28 mouse cellular contexts compared by ENCODE assay signal in genomic region chr17:86709803-86710202, GRCm38 (mm10). TPM values are rescaled to one million over a fixed set of nuclear protein-coding genes. Genes with fewer than 3 reads are reported as not detected.
DNase-seq lines count a peak whose midpoint lies in the region; ATAC-seq and TF ChIP-seq lines count a peak whose summit lies in the region.
"Had no signal": no experiment of that assay in that cellular context is flagged by ENCODE, and none has a peak within 500 bp of the region (broad histone marks: within the 10 kb centered on the region; RNA-seq: fewer than 3 reads in every experiment).

No protein-coding gene starts in this region.

- H3K4me3 ChIP-seq in layer of hippocampus, adult 2 months, result no peak overlapping the region
- H3K4me3 ChIP-seq in brown adipose tissue, adult 24 weeks (ENCODE audit: insufficient read depth, low read depth, low read length), result peak overlapping the region; percentile 29
- no peak overlapping the region for H3K4me3 ChIP-seq in intestine, embryonic 15.5 days (replicated peaks)
- H3K4me3 ChIP-seq: embryonic facial prominence, embryonic 12.5 days; hindbrain, embryonic 12.5 days; limb, embryonic 15.5 days; liver, embryonic 15.5 days; midbrain, embryonic 10.5 days; midbrain, embryonic 15.5 days; neural tube, embryonic 13.5 days had no signal

- H3K4me1 ChIP-seq in brown adipose tissue, adult 24 weeks (ENCODE audit: control insufficient read depth, insufficient read depth, insufficient read length, low read length), result peaks cover 27% of the 10 kb centered on the region
- no peaks in the 10 kb centered on the region for H3K4me1 ChIP-seq in intestine, embryonic 15.5 days (replicated peaks)
- H3K4me1 ChIP-seq: embryonic facial prominence, embryonic 12.5 days; hindbrain, embryonic 12.5 days; liver, embryonic 15.5 days; midbrain, embryonic 10.5 days; midbrain, embryonic 15.5 days; neural tube, embryonic 13.5 days had no signal

- no peaks in the 10 kb centered on the region for H3K9me3 ChIP-seq in intestine, embryonic 15.5 days
- H3K9me3 ChIP-seq: embryonic facial prominence, embryonic 12.5 days; hindbrain, embryonic 12.5 days; limb, embryonic 15.5 days; liver, embryonic 15.5 days; midbrain, embryonic 10.5 days; midbrain, embryonic 15.5 days; neural tube, embryonic 13.5 days had no signal

- no peak overlapping the region for H3K9ac ChIP-seq in intestine, embryonic 15.5 days
- H3K9ac ChIP-seq: embryonic facial prominence, embryonic 12.5 days; hindbrain, embryonic 12.5 days; limb, embryonic 15.5 days; liver, embryonic 15.5 days; lung, embryonic 14.5 days; midbrain, embryonic 15.5 days; neural tube, embryonic 13.5 days had no signal

- no peak for TF ChIP-seq CTCF in layer of hippocampus, adult 2 months (conservative IDR thresholded peaks at IDR 0.05)

- H3K4me2 ChIP-seq in intestine, embryonic 15.5 days (replicated peaks), result no peak overlapping the region
- H3K4me2 ChIP-seq: embryonic facial prominence, embryonic 12.5 days; hindbrain, embryonic 12.5 days; limb, embryonic 15.5 days; liver, embryonic 15.5 days; lung, embryonic 14.5 days; midbrain, embryonic 15.5 days; neural tube, embryonic 13.5 days had no signal

- DNase-seq in layer of hippocampus, adult 2 months (ENCODE audit: low spot score in 2 of 2), result no peak
- no peak for DNase-seq in layer of hippocampus, adult 9-11 months
- peak; percentile 31 to 35 for DNase-seq in natural killer cell, adult 2 months (ENCODE audit: low spot score in 2 of 2)
- DNase-seq in cerebellum, adult 9-10 months, result no peak
- DNase-seq: adrenal gland, postnatal 25 days; cerebellum, adult 2 months; cerebellum, postnatal 25 days; embryo, embryonic 11 days; gastrocnemius, postnatal 36 days; kidney, adult 11 months; left cerebral cortex, postnatal 4 days; lung, embryonic 14.5 days; lung, postnatal 14 days had no signal

- no peaks in the 10 kb centered on the region for H3K36me3 ChIP-seq in intestine, embryonic 15.5 days
- H3K36me3 ChIP-seq: embryonic facial prominence, embryonic 12.5 days; hindbrain, embryonic 12.5 days; limb, embryonic 15.5 days; liver, embryonic 15.5 days; midbrain, embryonic 10.5 days; midbrain, embryonic 15.5 days; neural tube, embryonic 13.5 days had no signal

- ATAC-seq in CD4-positive, CD25-positive, alpha-beta regulatory T cell, adult 4 months, result peak; percentile 94
- ATAC-seq in intestine, embryonic 15.5 days, result no peak
- ATAC-seq: forebrain, embryonic 14.5 days; hindbrain, postnatal 0 days; midbrain, embryonic 15.5 days; Patski had no signal

- 81% methylated on average over 8 of the region's 8 CpGs for WGBS in intestine, embryonic 15.5 days

- H3K27ac ChIP-seq in layer of hippocampus, adult 2 months, result peak overlapping the region; percentile 68
- H3K27ac ChIP-seq in brown adipose tissue, adult 24 weeks (replicated peaks; ENCODE audit: low read depth, low read length), result peak overlapping the region; percentile 97
- H3K27ac ChIP-seq in intestine, embryonic 15.5 days, result no peak overlapping the region
- H3K27ac ChIP-seq: embryonic facial prominence, embryonic 12.5 days; hindbrain, embryonic 12.5 days; hindbrain, postnatal 0 days; limb, embryonic 15.5 days; liver, embryonic 15.5 days; midbrain, embryonic 10.5 days; midbrain, embryonic 15.5 days; neural tube, embryonic 13.5 days had no signal

- H3K27me3 ChIP-seq in intestine, embryonic 15.5 days (replicated peaks), result no peaks in the 10 kb centered on the region
- H3K27me3 ChIP-seq: embryonic facial prominence, embryonic 12.5 days; hindbrain, embryonic 12.5 days; limb, embryonic 15.5 days; liver, embryonic 15.5 days; midbrain, embryonic 15.5 days; neural tube, embryonic 13.5 days had no signal

RNA-seq across cellular contexts. Expression of gene Epas1, which starts 43.7 kb away (rescaled TPM):
- 10 to 100 TPM; 98.7 to 99.2 TPM for total RNA-seq in layer of hippocampus, adult 2 months (2021)
- polyA plus RNA-seq in CD4-positive, CD25-positive, alpha-beta regulatory T cell, adult 4 months (2017; shearing (Covaris generic)), result 1 to 10 TPM in 1 of 2 experiments, under 1 TPM in 1; 0.36 to 1.9 TPM
- polyA plus RNA-seq in brown adipose tissue, adult 24 weeks (2012; ENCODE audit: insufficient read depth, insufficient read length, missing spikeins), result 196 and 238 TPM in 2 replicates
- 3.8 and 4.0 TPM in 2 replicates for polyA plus RNA-seq in intestine, embryonic 15.5 days (2015; fragmentation: Nextera tagmentation; extraction: Ambion mirVana)
- total RNA-seq: megakaryocyte progenitor cell, adult 5-6 weeks; MEL had no signal

Comparison
In these comparisons a context has a peak if more than half of its experiments do, and no peak if none do; other contexts are left out.
1. DNase-seq: peak in natural killer cell, adult 2 months (2 of 2); none in layer of hippocampus, adult 2 months (0 of 2), layer of hippocampus, adult 9-11 months (single experiment) and cerebellum, adult 9-10 months (single experiment).
2. RNA of gene Epas1, which starts 43.7 kb away (polyA plus RNA-seq): 196 to 238 TPM in brown adipose tissue, adult 24 weeks; 3.8 to 4.0 TPM in intestine, embryonic 15.5 days and 0.36 to 1.9 TPM in CD4-positive, CD25-positive, alpha-beta regulatory T cell, adult 4 months; every median in the first group is over 10 times any median in the second.